18 mouse cellular contexts compared by ENCODE assay signal in genomic region chr9:74819736-74820511, GRCm38 (mm10). TPM values are rescaled to one million over a fixed set of nuclear protein-coding genes. Genes with fewer than 3 reads are reported as not detected.
DNase-seq lines count a peak whose midpoint lies in the region; ATAC-seq and TF ChIP-seq lines count a peak whose summit lies in the region.
"Had no signal": no experiment of that assay in that cellular context is flagged by ENCODE, and none has a peak within 500 bp of the region (broad histone marks: within the 10 kb centered on the region; RNA-seq: fewer than 3 reads in every experiment).

No protein-coding gene starts in this region.

- peak; percentile 8 for DNase-seq in cerebellum, postnatal 36 days
- no peak for DNase-seq in cerebellum, postnatal 4 days (ENCODE audit: low spot score in 2 of 2)
- no peak for DNase-seq in midbrain, embryonic 11.5 days (ENCODE audit: low spot score, missing footprints)
- DNase-seq in left cerebral cortex, postnatal 36 days (ENCODE audit: low spot score in 2 of 2) = no peak
- no peak for DNase-seq in lung, adult 2 months
- DNase-seq: adrenal gland, postnatal 25 days; B cell, adult 2 months; gastrocnemius, postnatal 25 days; kidney, adult 9 months; right cerebral cortex, postnatal 4 days had no signal

- H3K9ac ChIP-seq in midbrain, embryonic 13.5 days (replicated peaks) = no peak overlapping the region
- no peak overlapping the region for H3K9ac ChIP-seq in midbrain, embryonic 11.5 days (ENCODE audit: low read length)
- H3K9ac ChIP-seq in embryonic facial prominence, embryonic 15.5 days = no peak overlapping the region
- no peak overlapping the region for H3K9ac ChIP-seq in midbrain, embryonic 16.5 days (ENCODE audit: low read depth, low read length)
- H3K9ac ChIP-seq: lung, embryonic 15.5 days had no signal

- TF ChIP-seq POLR2A in lung, adult 2 months (IDR thresholded peaks at IDR 0.05; ENCODE audit: borderline replicate concordance, extremely low read depth, low read depth, low read length) = no peak

- no peaks in the 10 kb centered on the region for H3K9me3 ChIP-seq in midbrain, embryonic 13.5 days
- H3K9me3 ChIP-seq in midbrain, embryonic 11.5 days (ENCODE audit: control insufficient read depth, low read length) = no peaks in the 10 kb centered on the region
- no peaks in the 10 kb centered on the region for H3K9me3 ChIP-seq in embryonic facial prominence, embryonic 15.5 days (replicated peaks)
- no peaks in the 10 kb centered on the region for H3K9me3 ChIP-seq in midbrain, embryonic 16.5 days (replicated peaks; ENCODE audit: control insufficient read depth, low read length, poor library complexity, severe bottlenecking)
- H3K9me3 ChIP-seq: lung, embryonic 15.5 days; megakaryocyte, embryonic 14.5 days had no signal

- intact Hi-C loops in left cerebral cortex, postnatal 36 days (cut with DNase I) = no loop called here

- H3K36me3 ChIP-seq in midbrain, embryonic 13.5 days = no peaks in the 10 kb centered on the region
- H3K36me3 ChIP-seq in midbrain, embryonic 11.5 days (ENCODE audit: control insufficient read depth, insufficient read depth, low read length) = no peaks in the 10 kb centered on the region
- no peaks in the 10 kb centered on the region for H3K36me3 ChIP-seq in embryonic facial prominence, embryonic 15.5 days
- no peaks in the 10 kb centered on the region for H3K36me3 ChIP-seq in midbrain, embryonic 16.5 days (ENCODE audit: control insufficient read depth, insufficient read depth, low read length)
- H3K36me3 ChIP-seq: lung, embryonic 15.5 days had no signal

- no peak for TF ChIP-seq CTCF in lung, adult 2 months (IDR thresholded peaks at IDR 0.05; ENCODE audit: insufficient read depth, low read length)

- no peak overlapping the region for H3K4me2 ChIP-seq in midbrain, embryonic 13.5 days (replicated peaks)
- no peak overlapping the region for H3K4me2 ChIP-seq in midbrain, embryonic 11.5 days
- H3K4me2 ChIP-seq in embryonic facial prominence, embryonic 15.5 days (replicated peaks) = no peak overlapping the region
- H3K4me2 ChIP-seq in midbrain, embryonic 16.5 days (ENCODE audit: low read length) = no peak overlapping the region; the same call in 1 of the 2 replicates
- H3K4me2 ChIP-seq: lung, embryonic 15.5 days had no signal

- peak; percentile 58; the same call in 1 of the 2 replicates for ATAC-seq in midbrain, embryonic 13.5 days
- ATAC-seq in midbrain, embryonic 11.5 days (ENCODE audit: low FRiP score) = no peak
- peak; percentile 43; the same call in 1 of the 2 replicates for ATAC-seq in embryonic facial prominence, embryonic 15.5 days (ENCODE audit: insufficient number of reproducible peaks, low FRiP score, low TSS enrichment, low read depth)
- peak; percentile 77 for ATAC-seq in midbrain, embryonic 16.5 days

- H3K27me3 ChIP-seq in midbrain, embryonic 13.5 days = no peaks in the 10 kb centered on the region
- H3K27me3 ChIP-seq in midbrain, embryonic 11.5 days (ENCODE audit: control insufficient read depth, insufficient read depth, low read length) = no peaks in the 10 kb centered on the region
- H3K27me3 ChIP-seq in embryonic facial prominence, embryonic 15.5 days = 0 out of 2 replicates have a peak, but pooled peaks cover 9% of the 10 kb centered on the region
- H3K27me3 ChIP-seq in midbrain, embryonic 16.5 days (ENCODE audit: control insufficient read depth, insufficient read depth, low read depth, low read length) = no peaks in the 10 kb centered on the region
- H3K27me3 ChIP-seq: lung, embryonic 15.5 days had no signal

- peaks cover 11% of the 10 kb centered on the region; the same call in 1 of the 2 replicates for H3K4me1 ChIP-seq in midbrain, embryonic 13.5 days (replicated peaks)
- no peaks in the 10 kb centered on the region for H3K4me1 ChIP-seq in midbrain, embryonic 11.5 days (ENCODE audit: control insufficient read depth, insufficient read depth, low read length)
- H3K4me1 ChIP-seq in embryonic facial prominence, embryonic 15.5 days = no peaks in the 10 kb centered on the region
- peaks cover 6% of the 10 kb centered on the region for H3K4me1 ChIP-seq in midbrain, embryonic 16.5 days (ENCODE audit: control insufficient read depth, insufficient read depth, low read length)
- H3K4me1 ChIP-seq in lung, adult 2 months (ENCODE audit: control insufficient read depth, insufficient read depth, low read length) = no peaks in the 10 kb centered on the region
- H3K4me1 ChIP-seq: lung, embryonic 15.5 days; megakaryocyte, embryonic 14.5 days had no signal

- H3K27ac ChIP-seq in midbrain, embryonic 13.5 days = no peak overlapping the region
- no peak overlapping the region for H3K27ac ChIP-seq in midbrain, embryonic 11.5 days (ENCODE audit: low read depth, low read length)
- H3K27ac ChIP-seq in embryonic facial prominence, embryonic 15.5 days (replicated peaks) = no peak overlapping the region
- no peak overlapping the region for H3K27ac ChIP-seq in midbrain, embryonic 16.5 days (ENCODE audit: low read length)
- H3K27ac ChIP-seq: left cerebral cortex, adult 2 months; lung, embryonic 15.5 days had no signal

- no peak overlapping the region for H3K4me3 ChIP-seq in midbrain, embryonic 13.5 days (replicated peaks)
- no peak overlapping the region for H3K4me3 ChIP-seq in midbrain, embryonic 11.5 days (ENCODE audit: low read depth, low read length)
- no peak overlapping the region for H3K4me3 ChIP-seq in embryonic facial prominence, embryonic 15.5 days (replicated peaks)
- no peak overlapping the region for H3K4me3 ChIP-seq in midbrain, embryonic 16.5 days (ENCODE audit: low read depth, low read length)
- no peak overlapping the region for H3K4me3 ChIP-seq in lung, adult 2 months (replicated peaks; ENCODE audit: extremely low read depth, low read depth, low read length)
- H3K4me3 ChIP-seq: left cerebral cortex, adult 2 months; lung, embryonic 15.5 days; megakaryocyte, embryonic 14.5 days had no signal

- WGBS in midbrain, embryonic 13.5 days = 51% methylated on average over 19 of the region's 19 CpGs
- WGBS in midbrain, embryonic 11.5 days = 56% methylated on average over 19 of the region's 19 CpGs
- WGBS in embryonic facial prominence, embryonic 15.5 days = 21% methylated on average over 19 of the region's 19 CpGs
- 30% methylated on average over 19 of the region's 19 CpGs for WGBS in midbrain, embryonic 16.5 days
- 44% methylated on average over 19 of the region's 19 CpGs for WGBS in lung, adult 2 months

RNA-seq across cellular contexts. Expression of gene Onecut1, which starts 41.8 kb away (rescaled TPM):
- polyA plus RNA-seq in midbrain, embryonic 13.5 days (2015; fragmentation: Nextera tagmentation; extraction: Ambion mirVana) = 10.4 and 10.7 TPM in 2 replicates
- polyA plus RNA-seq in midbrain, embryonic 11.5 days (2014; fragmentation: Nextera tagmentation; extraction: Ambion mirVana) = 14.7 and 14.8 TPM in 2 replicates
- polyA plus RNA-seq in embryonic facial prominence, embryonic 15.5 days (2015; fragmentation: Nextera tagmentation; extraction: Ambion mirVana) = 0.11 TPM in 1 of 2 replicates, not detected in the other
- 5.8 and 6.1 TPM in 2 replicates for polyA plus RNA-seq in midbrain, embryonic 16.5 days (2015; fragmentation: Nextera tagmentation; extraction: Ambion mirVana)
- total RNA-seq in left cerebral cortex, postnatal 36 days (2021) = under 1 TPM in 1 of 2 experiments, not detected in 1; 0.17 TPM
- not detected in 2 replicates for polyA plus RNA-seq in lung, adult 2 months (2012; rRNA removed)
- total RNA-seq: adrenal gland, postnatal 25 days; gastrocnemius, postnatal 25 days had no signal
- polyA plus RNA-seq: heart, embryonic 14.5 days; lung, embryonic 15.5 days; thymus, postnatal 0 days had no signal

Comparison
In these comparisons a context has a peak if more than half of its experiments do, and no peak if none do; other contexts are left out.
1. DNase-seq: peak in cerebellum, postnatal 36 days (2 of 2); none in cerebellum, postnatal 4 days (0 of 2), midbrain, embryonic 11.5 days (single experiment), left cerebral cortex, postnatal 36 days (0 of 2) and lung, adult 2 months (single experiment).